Mouse (Mus musculus) brain, embryonic 14.5 days (tissue): ENCODE results near the gene Wasf2.

Experiments used
- CTCF ChIP-seq: fragments of 200-500 bp; IDR thresholded peaks from 2 replicates; pipeline ENCODE4 v1.5.1; 2012; ENCODE audit warnings: inconsistent platforms, mild to moderate bottlenecking, moderate library complexity, borderline replicate concordance; ENCODE audit not compliant: insufficient read depth, insufficient read length; ENCODE audit errors: extremely low read depth
- POLR2A ChIP-seq: fragments of 200-500 bp; IDR thresholded peaks from 2 replicates; pipeline ENCODE4 v1.6.1; 2012; ENCODE audit warnings: mild to moderate bottlenecking, inconsistent platforms, borderline replicate concordance; ENCODE audit not compliant: poor library complexity, insufficient read depth, insufficient read length, severe bottlenecking; ENCODE audit errors: extremely low read depth

- TF ChIP-seq POLR2A = no peak
- TF ChIP-seq CTCF = no peak
Observed at GRCm38 (mm10) chr4:133130890-133131741, 811 bp downstream of the Wasf2 start.
